Mouse (Mus musculus) hindbrain, postnatal 0 days (tissue): Measurements from ENCODE around the gene Fam20a. TPM values are rescaled to one million over a fixed set of nuclear protein-coding genes. Genes with fewer than 3 reads are reported as not detected.

Source experiments
- ATAC-seq: fragments of 200-750 bp; cut with Nextera tagmentation; 2 replicates; pipeline ENCODE4 v1.8.0; 2017; ENCODE audit warnings: mild to moderate bottlenecking, moderate TSS enrichment, moderate library complexity
- DNase-seq: peaks from one replicate; pipeline ENCODE4 v3.0.0-alpha.2; 2015; ENCODE audit warnings: low spot score
- H3K27ac ChIP-seq: fragments of 300-500 bp; sonication (generic); 2 replicates; pipeline ENCODE4 v1.5.1; 2014; ENCODE audit warnings: mild to moderate bottlenecking
- H3K27me3 ChIP-seq: fragments of 300-500 bp; sonication (generic); 2 replicates; pipeline ENCODE4 v1.6.1; 2014; ENCODE audit warnings: low read length, mixed read lengths; ENCODE audit not compliant: insufficient read depth
- H3K36me3 ChIP-seq: fragments of 300-500 bp; sonication (generic); 2 replicates; pipeline ENCODE4 v1.6.1; 2014; ENCODE audit warnings: low read length, mixed read lengths; ENCODE audit not compliant: insufficient read depth
- H3K4me1 ChIP-seq: fragments of 300-500 bp; sonication (generic); 2 replicates; pipeline ENCODE4 v1.6.1; 2014; ENCODE audit warnings: antibody characterized with exemption, low read length, mixed read lengths; ENCODE audit not compliant: insufficient read depth
- H3K4me2 ChIP-seq: fragments of 300-500 bp; sonication (generic); 2 replicates; pipeline ENCODE4 v1.6.1; 2014; ENCODE audit warnings: low read depth, mild to moderate bottlenecking, low read length, moderate library complexity, mixed read lengths
- H3K4me3 ChIP-seq: fragments of 300-500 bp; sonication (generic); 2 replicates; pipeline ENCODE4 v1.5.1; 2014; ENCODE audit warnings: low read length
- H3K9ac ChIP-seq: fragments of 300-500 bp; sonication (generic); replicated peaks from 2 replicates; pipeline ENCODE4 v1.6.1; 2014; ENCODE audit warnings: mild to moderate bottlenecking, low read length, moderate library complexity, mixed read lengths
- H3K9me3 ChIP-seq: fragments of 300-500 bp; sonication (generic); 2 replicates; pipeline ENCODE4 v1.6.1; 2016; ENCODE audit warnings: low read length, mixed read lengths
- CTCF ChIP-seq: IDR thresholded peaks from 2 replicates; pipeline ENCODE4 v1.5.1; 2016; ENCODE audit warnings: antibody characterized with exemption, control low read depth, low read depth
- WGBS: fragments of 180-500 bp; shearing (Covaris S2); extraction: QIAGEN DNeasy Blood & Tissue Kit; methylation state at CpG from one replicate; pipeline ENCODE4 v1.1.7; 2014; 5-methylcytosine and 5-hydroxymethylcytosine counted together
- polyA plus RNA-seq: library from polyadenylated mRNA; unstranded; fragments of >200 nt; fragmentation: Nextera tagmentation; extraction: Ambion mirVana; gene quantifications from 2 replicates; pipeline ENCODE4 v1.2.1, GENCODE M21; 2015
- total RNA-seq: library from RNA; depleted of rRNA; stranded (reverse); fragments of >200 nt; gene quantifications from 2 replicates; pipeline ENCODE4 v1.2.3, GENCODE M21; 2014

Fam20a gene
- total and polyA plus RNA-seq, 2 experiments from 2014 or later = 9.1 to 9.4 TPM

GRCm38 (mm10) chr11:109722711-109723110, 632 bp upstream of the Fam20a start:
- Histone ChIP-seq H3K36me3 (no peaks in the 10 kb centered on the region), H3K9ac (no peak overlapping the region), H3K4me1 (peaks cover 10% of the 10 kb centered on the region; the same call in 1 of the 2 replicates), H3K27me3 (no peaks in the 10 kb centered on the region), H3K4me3 (no peak overlapping the region), H3K27ac (no peak overlapping the region), H3K4me2 (peak overlapping the region; percentile 66; the same call in 1 of the 2 replicates), H3K9me3 (no peaks in the 10 kb centered on the region)
- TF ChIP-seq CTCF = no peak
- DNase-seq (no peak), ATAC-seq (no peak)
- 63% methylated on average over 4 of the region's 4 CpGs for WGBS

GRCm38 (mm10) chr11:109721320-109721780, 729 bp downstream of the Fam20a start:
- H3K36me3 ChIP-seq = no peaks in the 10 kb centered on the region
- no peaks in the 10 kb centered on the region for H3K27me3 ChIP-seq
- peak overlapping the region; percentile 35 for H3K9ac ChIP-seq
- under 1% methylated on average over 40 of the region's 40 CpGs for WGBS
- peak overlapping the region; percentile 40 for H3K4me3 ChIP-seq
- peak overlapping the region; percentile 32; the same call in 1 of the 2 replicates for H3K27ac ChIP-seq
- TF ChIP-seq CTCF = no peak
- peak overlapping the region; percentile 66 for H3K4me2 ChIP-seq
- DNase-seq = peak; percentile 48
- ATAC-seq = peak; percentile 65
- no peaks in the 10 kb centered on the region for H3K9me3 ChIP-seq
- H3K4me1 ChIP-seq = peaks cover 11% of the 10 kb centered on the region; the same call in 1 of the 2 replicates

- H3K27ac ChIP-seq = peak overlapping the region; percentile 32; the same call in 1 of the 2 replicates
- DNase-seq = peak; percentile 44
These were observed 1.2 kb downstream of the Fam20a start for GRCm38 (mm10) chr11:109720809-109721319.

GRCm38 (mm10) chr11:109719399-109719798, 2.7 kb downstream of the Fam20a start:
- TF ChIP-seq CTCF = no peak
- Histone ChIP-seq H3K9ac (no peak overlapping the region), H3K4me1 (peaks cover 11% of the 10 kb centered on the region; the same call in 1 of the 2 replicates), H3K27ac (no peak overlapping the region), H3K4me3 (no peak overlapping the region), H3K4me2 (peak overlapping the region; percentile 66; the same call in 1 of the 2 replicates), H3K9me3 (no peaks in the 10 kb centered on the region), H3K36me3 (no peaks in the 10 kb centered on the region), H3K27me3 (no peaks in the 10 kb centered on the region)
- 76% methylated on average over 3 of the region's 3 CpGs for WGBS
- ATAC-seq (no peak), DNase-seq (no peak)

More at GRCm38 (mm10) chr11:109720809-109721319, 1.2 kb downstream of the Fam20a start:
- no peaks in the 10 kb centered on the region for H3K36me3 ChIP-seq
- H3K27me3 ChIP-seq = no peaks in the 10 kb centered on the region
- WGBS = 10% methylated on average over 12 of the region's 12 CpGs
- peak overlapping the region; percentile 40 for H3K4me3 ChIP-seq
- peak overlapping the region; percentile 35 for H3K9ac ChIP-seq
- TF ChIP-seq CTCF = no peak
- ATAC-seq = no peak
- H3K4me2 ChIP-seq = peak overlapping the region; percentile 66
- peaks cover 11% of the 10 kb centered on the region; the same call in 1 of the 2 replicates for H3K4me1 ChIP-seq
- H3K9me3 ChIP-seq = no peaks in the 10 kb centered on the region

- ATAC-seq (no peak), DNase-seq (no peak)
- Histone ChIP-seq H3K9ac (no peak overlapping the region), H3K9me3 (no peaks in the 10 kb centered on the region), H3K4me3 (no peak overlapping the region), H3K27ac (no peak overlapping the region), H3K36me3 (no peaks in the 10 kb centered on the region), H3K27me3 (no peaks in the 10 kb centered on the region), H3K4me2 (no peak overlapping the region), H3K4me1 (peaks cover 11% of the 10 kb centered on the region)
- TF ChIP-seq CTCF = no peak
- 79% methylated on average over 15 of the region's 15 CpGs for WGBS
These were observed 3.8 kb downstream of the Fam20a start for GRCm38 (mm10) chr11:109717966-109718895.

GRCm38 (mm10) chr11:109717448-109717847, 4.6 kb downstream of the Fam20a start:
- H3K9ac ChIP-seq = no peak overlapping the region
- peaks cover 11% of the 10 kb centered on the region for H3K4me1 ChIP-seq
- ATAC-seq (no peak), DNase-seq (no peak)
- WGBS = 56% methylated on average over 5 of the region's 5 CpGs
- H3K4me2 ChIP-seq = no peak overlapping the region
- no peaks in the 10 kb centered on the region for H3K27me3 ChIP-seq
- H3K9me3 ChIP-seq = no peaks in the 10 kb centered on the region
- H3K36me3 ChIP-seq = no peaks in the 10 kb centered on the region
- no peak for TF ChIP-seq CTCF
- no peak overlapping the region for H3K4me3 ChIP-seq
- no peak overlapping the region for H3K27ac ChIP-seq
